Mouse (Mus musculus): Measurements from ENCODE around the gene Ap1g2. TPM values are rescaled to one million over a fixed set of nuclear protein-coding genes. Genes with fewer than 3 reads are reported as not detected.

Ap1g2 gene
- total RNA-seq, 2 experiments from 2014 or later: 6.5 to 8.3 TPM

- DNase-seq (ENCODE audit: low spot score in 2 of 2): no peak
These were observed 7.7 kb upstream of the Ap1g2 start for GRCm38 (mm10) chr14:55113975-55114645.

DNA sequence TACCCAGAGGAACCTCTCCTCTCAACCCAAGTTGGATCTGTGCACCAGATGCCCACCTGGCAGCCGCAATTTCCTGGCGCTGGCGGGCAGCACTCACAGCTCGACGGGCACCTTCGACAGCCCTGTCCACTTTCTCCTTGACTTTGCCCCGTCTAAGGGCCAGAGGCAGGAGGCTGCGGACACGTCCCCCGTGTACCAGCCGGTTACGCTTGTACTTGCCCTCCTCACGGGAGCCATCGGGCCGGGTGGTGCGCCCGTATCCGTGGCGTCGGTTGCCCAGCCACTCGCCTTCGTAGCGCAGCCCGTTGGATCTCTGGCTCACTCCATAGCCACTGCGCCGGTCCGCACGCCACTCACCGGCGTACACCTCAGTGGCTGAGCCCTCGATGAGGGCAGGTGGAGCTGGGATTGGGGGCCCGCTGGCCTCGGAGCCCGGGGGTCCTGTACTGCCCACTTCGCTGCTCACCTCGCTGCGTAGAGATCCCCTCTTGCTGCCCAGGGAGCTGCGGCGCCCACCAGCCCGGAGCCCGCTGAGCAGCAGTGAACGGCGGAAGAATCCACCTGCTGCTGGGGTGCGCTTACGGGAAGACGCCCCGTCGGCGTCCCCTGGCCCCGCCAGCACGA, 7.1 kb upstream of the Ap1g2 start:
- no peak for DNase-seq (ENCODE audit: low spot score in 2 of 2)

DNA sequence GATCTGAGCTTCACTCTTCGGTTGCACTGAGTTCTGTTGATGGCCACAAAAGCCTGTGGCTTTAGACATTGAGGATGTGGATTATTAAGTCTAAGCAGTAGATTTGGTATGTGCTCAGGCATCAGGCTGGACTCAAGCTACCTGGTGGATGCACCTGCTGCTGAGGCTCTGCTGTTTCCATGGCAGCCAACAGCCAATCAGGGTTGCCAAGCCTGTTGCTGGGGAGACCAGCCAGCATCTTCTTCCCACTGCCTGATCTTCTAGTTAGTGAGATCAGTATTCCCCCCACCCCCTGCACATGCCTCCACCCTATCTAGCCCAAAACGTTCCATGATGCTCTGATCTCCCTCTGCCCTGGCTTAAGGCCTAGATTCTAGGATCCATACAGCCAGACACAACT, 5.3 kb upstream of the Ap1g2 start:
- DNase-seq (ENCODE audit: low spot score in 2 of 2): no peak

DNA sequence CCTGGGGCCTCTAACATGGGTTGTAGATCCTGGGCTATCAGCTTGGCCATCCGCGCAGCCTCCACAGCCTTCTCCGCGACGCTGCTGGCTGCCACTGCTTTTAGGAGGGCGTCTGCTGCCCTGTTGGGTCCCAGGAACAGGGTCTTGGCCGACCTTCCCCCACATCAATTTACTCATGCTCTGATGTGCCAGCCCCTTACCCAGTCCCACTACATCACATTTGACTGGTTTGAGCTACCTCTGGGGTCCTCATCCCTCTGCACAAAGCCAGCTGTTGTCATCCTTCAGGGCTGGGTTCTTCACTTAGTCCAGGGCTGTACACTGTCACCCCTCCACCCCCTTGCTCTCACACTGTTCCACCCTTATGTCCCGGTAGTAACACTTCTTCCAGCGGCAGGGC, 3.7 kb upstream of the Ap1g2 start:
- no peak for DNase-seq (ENCODE audit: low spot score in 2 of 2)

DNA sequence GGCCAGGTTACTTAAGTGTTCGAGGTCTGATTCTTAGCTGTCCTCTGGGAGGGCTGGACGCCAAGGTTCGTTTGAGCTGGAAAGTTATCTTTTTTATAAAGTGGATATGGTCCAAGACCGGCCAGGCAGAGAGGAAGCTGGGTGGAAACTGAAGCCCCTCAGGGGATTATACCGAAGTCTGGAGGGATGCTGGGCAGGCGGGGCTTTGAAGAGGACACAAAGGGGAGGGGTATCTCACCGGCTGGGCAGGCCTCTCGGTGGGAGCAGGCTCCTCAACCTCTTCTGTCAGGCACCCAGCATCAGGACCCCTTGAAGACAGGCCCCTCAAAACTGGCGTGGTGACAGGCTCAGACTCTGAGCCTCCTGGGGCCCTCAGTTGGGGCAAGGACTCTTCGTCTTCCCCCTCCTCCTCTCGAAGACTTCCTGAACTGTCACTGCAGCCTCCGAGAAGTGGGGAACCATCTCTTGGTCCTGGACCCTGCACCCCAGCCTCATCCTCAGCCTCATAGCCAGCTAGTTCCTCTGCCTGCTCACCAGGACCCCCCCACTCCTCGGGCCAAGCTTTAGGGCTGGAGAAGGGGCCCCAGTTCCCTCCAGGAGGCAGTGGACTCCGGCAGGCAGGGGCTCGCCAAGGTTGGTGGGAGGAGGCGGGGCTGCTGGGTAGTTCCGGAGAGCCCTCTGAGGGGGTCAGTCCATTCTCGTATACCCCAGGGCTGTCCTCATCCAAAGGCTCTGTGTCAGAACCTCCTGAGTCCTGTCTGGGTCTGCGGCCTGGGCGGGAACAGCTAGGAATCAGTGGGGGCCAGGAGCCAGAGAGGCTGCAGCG, 2.9 kb upstream of the Ap1g2 start:
- DNase-seq (ENCODE audit: low spot score in 2 of 2): no peak

- DNase-seq (ENCODE audit: low spot score in 2 of 2): no peak
These were observed 1.9 kb upstream of the Ap1g2 start for GRCm38 (mm10) chr14:55108202-55108870.

DNA sequence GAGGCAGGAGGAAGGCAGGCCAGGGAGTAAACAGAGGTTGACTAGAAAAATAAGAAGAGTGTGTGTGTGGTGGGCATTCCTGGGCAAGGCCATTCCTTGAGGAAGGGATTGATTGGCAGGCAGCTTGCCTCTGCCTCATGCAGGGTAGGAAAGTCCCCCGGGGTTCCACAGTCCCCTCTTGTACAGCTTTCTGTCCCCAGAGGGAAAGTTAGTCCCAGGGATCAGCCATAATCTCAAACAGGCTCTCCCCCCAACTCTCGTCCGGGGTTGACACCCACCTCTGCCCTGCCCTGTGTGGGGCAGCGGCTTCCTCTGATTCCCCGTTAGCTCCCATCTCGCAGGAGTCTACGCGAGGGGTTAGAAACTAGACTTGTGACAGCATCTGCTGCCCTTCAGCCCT, 597 bp upstream of the Ap1g2 start:
- no peak for DNase-seq (ENCODE audit: low spot score in 2 of 2)

- DNase-seq (ENCODE audit: low spot score in 2 of 2): no peak
These were observed 1.0 kb downstream of the Ap1g2 start for GRCm38 (mm10) chr14:55105386-55105785.

DNA sequence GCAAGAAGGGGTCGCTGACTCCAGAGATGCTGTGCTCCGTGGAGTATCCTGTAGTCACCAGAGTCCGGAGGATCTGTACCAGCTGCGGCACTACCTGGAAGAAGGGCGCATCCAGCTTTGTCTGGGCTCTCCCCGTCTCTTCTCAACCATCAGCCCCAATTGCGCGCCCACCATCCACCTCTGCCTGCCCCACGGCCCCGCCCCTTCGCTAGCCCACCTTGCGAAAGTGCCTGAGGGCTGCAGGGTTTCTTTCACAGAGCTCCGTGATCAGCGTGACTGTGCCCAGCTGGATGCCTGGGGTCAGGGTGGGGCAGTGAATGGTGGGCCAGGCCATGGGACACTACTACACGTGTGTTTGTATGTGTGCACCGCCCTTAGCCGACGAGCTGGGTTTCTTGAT, 2.0 kb downstream of the Ap1g2 start:
- DNase-seq (ENCODE audit: low spot score in 2 of 2): no peak

- DNase-seq (ENCODE audit: low spot score in 2 of 2): no peak
These were observed 4.1 kb downstream of the Ap1g2 start for GRCm38 (mm10) chr14:55102253-55102785.

DNA sequence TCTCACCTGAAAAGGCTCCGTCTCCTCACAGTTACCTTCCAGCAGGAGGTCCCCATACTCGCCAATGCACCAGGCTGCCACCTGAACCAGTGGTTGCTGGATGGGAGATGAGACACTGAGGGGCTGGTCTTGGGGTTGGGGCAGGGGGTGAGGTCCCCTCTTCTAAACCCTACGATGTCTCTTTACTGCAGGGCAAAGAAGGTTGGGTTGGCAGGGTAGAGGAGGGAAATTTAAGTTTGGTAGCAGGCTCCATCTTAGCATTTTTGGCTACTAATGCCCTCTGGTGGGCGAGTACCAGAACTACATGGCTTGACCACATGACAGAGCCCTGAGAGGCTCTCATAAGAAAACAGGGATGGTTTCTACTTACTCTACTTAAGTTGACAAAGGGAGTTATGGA, 4.8 kb downstream of the Ap1g2 start:
- DNase-seq (ENCODE audit: low spot score in 2 of 2): no peak

DNA sequence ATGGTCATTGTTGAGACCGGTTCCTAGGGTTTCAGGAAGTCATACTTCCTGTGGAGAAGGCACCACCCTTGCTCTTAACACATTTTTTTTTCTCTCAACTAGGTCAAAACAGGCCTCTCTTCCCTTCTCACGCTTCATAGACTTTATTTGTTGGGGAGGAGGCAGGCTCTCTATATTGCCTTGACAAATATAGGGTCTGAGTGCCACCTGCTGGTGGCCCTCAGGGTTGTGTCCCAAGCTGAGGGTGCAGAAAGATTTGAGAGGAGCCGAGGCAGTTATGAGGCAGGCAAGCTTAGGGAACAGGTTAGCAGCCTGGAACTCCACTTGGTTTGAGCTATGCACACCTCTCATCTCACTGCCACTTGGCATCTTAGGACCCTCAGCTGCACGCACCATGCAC, 8.3 kb downstream of the Ap1g2 start:
- no peak for DNase-seq (ENCODE audit: low spot score in 2 of 2)

GRCm38 (mm10) chr14:55097646-55098045, 8.7 kb downstream of the Ap1g2 start:
- DNase-seq (ENCODE audit: low spot score in 2 of 2): no peak

- DNase-seq (ENCODE audit: low spot score in 2 of 2): no peak
These were observed 9.8 kb downstream of the Ap1g2 start for GRCm38 (mm10) chr14:55096573-55097087.

DNA sequence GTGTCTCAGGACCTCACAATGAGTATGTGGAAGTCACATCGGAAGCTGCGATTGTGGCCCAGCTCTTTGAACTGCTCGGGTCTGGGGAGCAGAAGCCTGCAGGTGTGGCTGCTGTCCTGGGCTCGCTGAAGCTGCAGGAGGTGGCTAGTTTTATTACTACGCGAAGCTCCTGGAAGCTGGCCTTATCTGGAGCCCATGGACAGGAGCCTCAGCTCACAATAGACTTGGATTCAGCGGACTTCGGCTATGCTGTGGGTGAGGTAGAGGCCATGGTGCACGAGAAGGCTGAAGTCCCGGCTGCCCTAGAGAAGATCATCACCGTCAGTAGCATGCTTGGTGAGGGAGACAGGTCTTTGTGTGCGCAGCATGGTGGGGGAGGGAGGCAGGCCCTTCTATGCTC, 10.7 kb downstream of the Ap1g2 start:
- no peak for DNase-seq (ENCODE audit: low spot score in 2 of 2)

DNA sequence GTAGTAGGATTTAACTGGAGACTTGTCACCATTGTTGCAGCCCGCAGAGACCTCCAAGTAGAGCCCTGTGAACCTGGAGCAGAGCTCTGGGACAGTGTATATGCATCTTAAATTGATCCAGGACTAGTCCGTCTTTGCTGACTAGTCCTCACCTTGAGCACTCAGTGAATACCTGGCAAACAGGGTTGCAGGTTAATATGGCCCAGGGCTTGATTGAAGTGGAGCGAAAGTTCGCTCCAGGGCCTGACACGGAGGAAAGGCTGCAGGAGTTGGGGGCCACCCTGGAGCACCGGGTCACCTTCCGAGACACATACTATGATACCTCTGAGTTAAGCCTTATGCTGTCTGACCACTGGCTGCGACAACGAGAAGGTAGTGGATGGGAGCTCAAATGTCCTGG, 11.1 kb downstream of the Ap1g2 start:
- no peak for DNase-seq (ENCODE audit: low spot score in 2 of 2)

DNA sequence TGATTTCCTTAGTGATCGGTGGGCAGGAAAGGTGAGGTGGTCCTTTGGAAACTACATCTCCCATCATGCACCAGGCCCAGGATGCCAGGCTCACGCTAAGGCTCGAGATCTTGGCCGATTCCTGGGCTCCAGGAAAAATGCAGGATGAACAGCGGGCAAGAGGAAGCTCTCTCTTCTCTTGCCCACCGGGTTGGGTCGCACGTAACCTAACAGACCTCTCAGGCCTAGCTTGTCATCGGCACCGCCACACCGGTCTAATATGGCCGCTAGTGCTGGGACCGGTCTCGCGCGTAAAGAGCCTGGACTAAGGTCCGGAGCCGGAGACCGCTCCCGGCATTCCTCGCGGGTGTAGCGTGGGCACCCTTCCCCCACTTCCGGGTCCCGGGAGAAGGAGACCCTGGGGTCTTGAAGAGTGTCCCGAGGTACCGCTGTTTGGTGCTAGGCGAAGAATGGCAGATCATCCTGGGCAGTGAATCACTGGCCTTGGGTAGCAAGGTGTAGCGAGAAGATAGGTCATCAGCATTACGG, 11.6 kb downstream of the Ap1g2 start, which contains the start of gene Thtpa:
Gene Thtpa, plus strand, starts transcription at position 81 of the 528 bp plus-strand sequence.
- DNase-seq (ENCODE audit: low spot score in 2 of 2): peak; percentile 61 to 79

DNA sequence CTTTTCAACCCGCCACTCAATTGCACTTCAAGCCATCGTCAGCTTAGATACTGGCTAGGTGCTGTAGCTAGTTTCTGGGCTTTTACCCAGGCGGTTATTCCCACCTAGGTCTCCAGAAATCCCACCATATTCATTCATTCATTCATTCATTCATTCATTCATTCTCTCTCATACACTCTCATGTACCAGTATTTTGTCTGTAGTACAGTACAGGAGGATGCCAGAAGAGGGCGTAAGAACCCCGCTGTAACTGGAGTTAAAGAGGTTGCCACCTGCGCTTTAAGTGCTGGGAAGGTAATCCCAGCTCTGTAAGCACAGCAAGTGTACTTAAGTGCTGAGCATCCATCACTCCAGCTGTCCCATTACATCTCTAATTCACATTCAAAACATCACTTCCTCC, 12.5 kb downstream of the Ap1g2 start:
- DNase-seq (ENCODE audit: low spot score in 2 of 2): no peak

GRCm38 (mm10) chr14:55092011-55092577, 14.3 kb downstream of the Ap1g2 start, which contains the start of gene Zfhx2:
Gene Zfhx2, minus strand, starts transcription at chr14:55092324.
- DNase-seq (ENCODE audit: low spot score in 2 of 2): peak; percentile 64 to 88

GRCm38 (mm10) chr14:55091209-55091865, 15.1 kb downstream of the Ap1g2 start:
- no peak for DNase-seq (ENCODE audit: low spot score in 2 of 2)

All from gastrocnemius, postnatal 4 days (tissue).